Mouse (Mus musculus) liver, embryonic 14 days (tissue): ENCODE results near the gene Ano6. TPM values are rescaled to one million over a fixed set of nuclear protein-coding genes. Genes with fewer than 3 reads are reported as not detected.

Experiments used
- polyA plus RNA-seq: library from polyadenylated mRNA; depleted of rRNA; stranded (reverse); fragments of >200 nt; gene quantifications from 2 replicates; pipeline ENCODE4 v1.2.3, GENCODE M21; 2012; rRNA removed

Gene Ano6
- 4.5 and 5.1 TPM in 2 replicates for polyA plus RNA-seq

GRCm38 (mm10) chr15:95790529-95791071 is at the start of gene Ano6:
Gene Ano6 (plus strand): TSS chr15:95790843.

Other genes starting within 250 kb of the Ano6 start
- not detected in 2 replicates for gene Dbx2, start 134.9 kb upstream of the Ano6 start, polyA plus RNA-seq